Mouse (Mus musculus): ENCODE measurements around the gene Echdc2. TPM values are rescaled to one million over a fixed set of nuclear protein-coding genes. Genes with fewer than 3 reads are reported as not detected.

Echdc2 gene
- 6.3 and 7.6 TPM in 2 replicates for polyA plus RNA-seq (2014; fragmentation: Nextera tagmentation; extraction: Ambion mirVana)

DNA sequence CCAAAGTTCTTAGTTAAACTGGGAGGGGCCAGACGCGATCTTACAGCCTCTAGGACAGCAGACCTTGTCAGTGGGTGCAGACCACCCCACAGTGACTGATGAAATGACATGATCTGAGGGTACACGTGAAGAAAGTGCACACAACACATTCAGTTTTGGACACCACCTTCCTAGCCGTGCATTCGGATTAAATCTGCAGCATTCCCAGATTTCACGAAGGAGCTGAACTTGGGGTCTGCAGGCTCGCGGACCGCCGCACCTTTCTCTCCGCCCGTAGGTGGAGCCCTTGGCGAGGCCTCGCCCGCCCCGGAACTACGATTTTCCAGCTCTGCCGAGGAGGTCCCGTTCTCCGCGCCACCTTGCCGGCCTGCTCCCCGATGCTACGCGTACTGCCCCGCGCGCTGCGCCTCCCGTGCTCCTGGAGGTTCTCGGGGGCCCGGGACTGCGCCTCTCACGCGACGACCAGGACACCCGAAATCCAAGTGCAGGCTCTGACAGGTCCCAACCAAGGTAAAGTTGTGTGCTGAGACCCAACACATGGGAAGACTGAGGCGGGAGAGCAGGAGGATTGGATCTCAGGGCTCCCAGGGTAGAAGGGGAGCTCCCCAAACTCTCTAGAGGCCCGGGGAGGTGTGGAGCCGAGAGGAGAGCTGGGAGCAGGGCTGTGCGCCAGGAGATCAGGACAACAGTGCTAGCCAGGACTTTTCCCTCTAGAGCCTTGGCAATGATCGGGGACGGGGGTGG lies at the start of gene Echdc2:
Gene Echdc2, plus strand, starts transcription at position 286 of the 744 bp plus-strand sequence.
- peak within 1 kb of the TSS; percentile 55 for H3K4me3 ChIP-seq (replicated peaks; ENCODE audit: low read depth, low read length)
- H3K9ac ChIP-seq (replicated peaks; ENCODE audit: low read length), result peak within 1 kb of the TSS; percentile 65
- H3K27me3 ChIP-seq (ENCODE audit: control insufficient read depth, insufficient read depth, low read length), result peaks cover 5% of the 10 kb centered on the region; the same call in 1 of the 2 replicates
- peak within 1 kb of the TSS; percentile 93 for H3K4me2 ChIP-seq (ENCODE audit: low read length)
- no peak within 1 kb of the TSS for H3K27ac ChIP-seq (replicated peaks; ENCODE audit: low read depth, low read length)
- ATAC-seq (ENCODE audit: low FRiP score, low TSS enrichment), result no peak
- no peaks in the 10 kb centered on the region for H3K9me3 ChIP-seq (ENCODE audit: control insufficient read depth, low read length)
- peak; percentile 79 for DNase-seq
- no peaks in the 10 kb centered on the region; the same call in 1 of the 2 replicates for H3K4me1 ChIP-seq (ENCODE audit: control insufficient read depth, insufficient read depth, low read length)
- 1% methylated on average over 43 of the region's 43 CpGs for WGBS
- no peaks in the 10 kb centered on the region for H3K36me3 ChIP-seq (ENCODE audit: control insufficient read depth, insufficient read depth, low read length)

GRCm38 (mm10) chr4:108116466-108116865 lies 48.8 kb upstream of the Echdc2 start:
- H3K4me3 ChIP-seq (replicated peaks; ENCODE audit: low read depth, low read length), result no peak overlapping the region
- H3K9ac ChIP-seq (replicated peaks; ENCODE audit: low read length), result no peak overlapping the region
- H3K9me3 ChIP-seq (ENCODE audit: control insufficient read depth, low read length), result no peaks in the 10 kb centered on the region
- H3K36me3 ChIP-seq (ENCODE audit: control insufficient read depth, insufficient read depth, low read length), result no peaks in the 10 kb centered on the region
- no peak overlapping the region for H3K4me2 ChIP-seq (ENCODE audit: low read length)
- WGBS, result 85% methylated on average over 2 of the region's 2 CpGs
- no peaks in the 10 kb centered on the region for H3K4me1 ChIP-seq (ENCODE audit: control insufficient read depth, insufficient read depth, low read length)
- H3K27me3 ChIP-seq (ENCODE audit: control insufficient read depth, insufficient read depth, low read length), result no peaks in the 10 kb centered on the region
- no peak overlapping the region for H3K27ac ChIP-seq (replicated peaks; ENCODE audit: low read depth, low read length)
- DNase-seq, result no peak
- ATAC-seq (ENCODE audit: low FRiP score, low TSS enrichment), result no peak

- no peak overlapping the region for H3K4me2 ChIP-seq (ENCODE audit: low read length)
- H3K27ac ChIP-seq (replicated peaks; ENCODE audit: low read depth, low read length), result no peak overlapping the region
- H3K4me1 ChIP-seq (ENCODE audit: control insufficient read depth, insufficient read depth, low read length), result no peaks in the 10 kb centered on the region
- H3K36me3 ChIP-seq (ENCODE audit: control insufficient read depth, insufficient read depth, low read length), result no peaks in the 10 kb centered on the region
- H3K27me3 ChIP-seq (ENCODE audit: control insufficient read depth, insufficient read depth, low read length), result no peaks in the 10 kb centered on the region
- H3K9me3 ChIP-seq (ENCODE audit: control insufficient read depth, low read length), result no peaks in the 10 kb centered on the region
- H3K9ac ChIP-seq (replicated peaks; ENCODE audit: low read length), result no peak overlapping the region
- WGBS, result 90% methylated on average over 8 of the region's 8 CpGs
- no peak overlapping the region for H3K4me3 ChIP-seq (replicated peaks; ENCODE audit: low read depth, low read length)
- DNase-seq, result peak; percentile 1
- ATAC-seq (ENCODE audit: low FRiP score, low TSS enrichment), result no peak
Observed at GRCm38 (mm10) chr4:108117488-108117887, 47.7 kb upstream of the Echdc2 start.

DNA sequence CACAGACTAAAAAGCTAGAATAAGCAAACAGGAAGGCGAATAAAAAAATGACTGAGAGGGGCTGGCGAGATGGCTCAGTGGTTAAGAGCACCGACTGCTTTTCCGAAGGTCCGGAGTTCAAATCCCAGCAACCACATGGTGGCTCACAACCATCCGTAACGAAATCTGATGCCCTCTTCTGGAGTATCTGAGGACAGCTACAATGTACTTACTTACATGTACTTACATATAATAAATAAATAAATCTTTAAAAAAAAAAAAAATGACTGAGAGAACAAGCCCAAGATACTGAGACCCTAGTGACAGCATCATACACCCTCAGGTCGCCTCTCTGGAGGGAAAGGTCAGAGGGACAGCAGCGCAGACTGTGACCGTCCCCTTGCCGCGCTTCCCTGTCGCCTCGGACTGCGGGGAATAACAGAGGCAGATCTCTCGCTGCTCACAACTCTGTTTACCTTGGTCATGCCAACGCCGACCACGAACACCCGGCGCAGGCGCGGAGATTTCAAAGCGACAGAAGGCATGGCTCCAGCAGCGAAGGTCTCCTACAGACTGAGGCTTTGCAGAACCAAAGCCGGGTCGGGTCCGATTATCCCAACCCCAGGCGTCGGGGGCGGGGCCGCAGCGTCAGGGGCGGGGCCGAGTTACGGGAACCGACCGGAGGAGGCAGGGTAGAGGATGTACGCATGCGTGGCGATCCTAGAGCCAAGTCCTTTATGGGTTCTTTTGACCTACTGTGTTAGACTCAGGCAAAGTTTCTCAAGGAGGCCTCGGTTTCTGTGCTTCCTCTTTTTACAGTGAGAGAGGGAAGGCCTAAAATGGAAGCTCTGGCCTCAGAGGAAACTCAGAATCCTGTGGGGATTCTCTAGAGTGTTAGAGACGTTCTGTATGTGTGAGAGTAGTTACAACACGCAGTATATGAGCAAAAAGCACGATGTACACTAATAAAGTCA lies 47.0 kb upstream of the Echdc2 start:
- no peaks in the 10 kb centered on the region for H3K9me3 ChIP-seq (ENCODE audit: control insufficient read depth, low read length)
- peak; percentile 93 for DNase-seq
- H3K9ac ChIP-seq (replicated peaks; ENCODE audit: low read length), result peak overlapping the region; percentile 54
- ATAC-seq (ENCODE audit: low FRiP score, low TSS enrichment), result peak; percentile 85
- H3K27me3 ChIP-seq (ENCODE audit: control insufficient read depth, insufficient read depth, low read length), result no peaks in the 10 kb centered on the region
- no peaks in the 10 kb centered on the region for H3K36me3 ChIP-seq (ENCODE audit: control insufficient read depth, insufficient read depth, low read length)
- no peaks in the 10 kb centered on the region for H3K4me1 ChIP-seq (ENCODE audit: control insufficient read depth, insufficient read depth, low read length)
- peak overlapping the region; percentile 59 for H3K4me2 ChIP-seq (ENCODE audit: low read length)
- peak overlapping the region; percentile 54 for H3K4me3 ChIP-seq (replicated peaks; ENCODE audit: low read depth, low read length)
- 13% methylated on average over 43 of the region's 45 CpGs for WGBS
- peak overlapping the region; percentile 67 for H3K27ac ChIP-seq (replicated peaks; ENCODE audit: low read depth, low read length)

DNA sequence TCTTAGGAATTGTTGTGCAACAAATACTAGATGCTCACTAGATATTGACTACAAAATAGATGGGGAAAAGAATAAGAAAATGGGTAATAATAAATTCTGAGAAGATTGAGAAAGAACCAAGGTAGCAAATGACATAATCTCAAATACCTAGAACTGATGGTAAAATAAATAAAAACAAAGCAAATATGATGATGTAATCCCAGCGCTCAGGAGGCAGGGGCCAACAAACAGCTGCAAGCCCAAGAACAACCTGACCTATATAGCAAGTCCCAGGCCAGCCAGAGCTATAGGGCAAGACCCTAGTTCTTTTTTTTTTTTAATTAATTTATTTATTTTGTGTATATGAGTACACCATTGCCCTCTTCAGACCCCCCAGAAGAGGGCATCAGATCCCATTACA lies 41.1 kb upstream of the Echdc2 start:
- 89% methylated on average over 1 of the region's 1 CpGs for WGBS
- no peak overlapping the region for H3K27ac ChIP-seq (replicated peaks; ENCODE audit: low read depth, low read length)
- ATAC-seq (ENCODE audit: low FRiP score, low TSS enrichment) (no peak), DNase-seq (no peak)
- H3K27me3 ChIP-seq (ENCODE audit: control insufficient read depth, insufficient read depth, low read length), result no peaks in the 10 kb centered on the region
- no peaks in the 10 kb centered on the region for H3K36me3 ChIP-seq (ENCODE audit: control insufficient read depth, insufficient read depth, low read length)
- no peak overlapping the region for H3K9ac ChIP-seq (replicated peaks; ENCODE audit: low read length)
- H3K4me3 ChIP-seq (replicated peaks; ENCODE audit: low read depth, low read length), result no peak overlapping the region
- H3K9me3 ChIP-seq (ENCODE audit: control insufficient read depth, low read length), result no peaks in the 10 kb centered on the region
- no peak overlapping the region for H3K4me2 ChIP-seq (ENCODE audit: low read length)
- no peaks in the 10 kb centered on the region for H3K4me1 ChIP-seq (ENCODE audit: control insufficient read depth, insufficient read depth, low read length)

- 92% methylated on average over 4 of the region's 4 CpGs for WGBS
- Histone ChIP-seq H3K9ac (replicated peaks; ENCODE audit: low read length) (no peak overlapping the region), H3K4me1 (ENCODE audit: control insufficient read depth, insufficient read depth, low read length) (no peaks in the 10 kb centered on the region), H3K9me3 (ENCODE audit: control insufficient read depth, low read length) (no peaks in the 10 kb centered on the region), H3K4me2 (ENCODE audit: low read length) (no peak overlapping the region), H3K4me3 (replicated peaks; ENCODE audit: low read depth, low read length) (no peak overlapping the region), H3K27me3 (ENCODE audit: control insufficient read depth, insufficient read depth, low read length) (no peaks in the 10 kb centered on the region), H3K27ac (replicated peaks; ENCODE audit: low read depth, low read length) (no peak overlapping the region), H3K36me3 (ENCODE audit: control insufficient read depth, insufficient read depth, low read length) (no peaks in the 10 kb centered on the region)
- ATAC-seq (ENCODE audit: low FRiP score, low TSS enrichment) (no peak), DNase-seq (no peak)
Observed at GRCm38 (mm10) chr4:108126260-108126659, 39.0 kb upstream of the Echdc2 start.

DNA sequence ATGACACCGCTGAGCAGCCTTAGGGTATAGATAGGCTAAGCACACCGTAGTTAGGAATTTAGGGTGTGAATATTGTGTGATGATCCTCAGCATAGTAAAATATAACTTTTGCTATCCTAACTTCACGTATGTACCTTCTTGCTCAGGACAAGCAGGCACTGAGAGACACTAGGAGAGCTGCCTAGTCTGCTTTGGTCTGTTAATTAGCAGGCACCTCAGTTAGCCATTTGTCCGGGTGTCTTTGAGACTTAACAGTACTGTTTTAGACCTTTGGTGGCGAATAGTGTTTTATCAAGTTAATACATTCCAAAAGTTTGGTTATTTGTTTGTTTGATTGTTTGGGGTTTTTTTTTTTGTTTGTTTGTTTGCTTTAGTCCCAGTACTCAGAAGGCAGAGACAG lies 37.7 kb upstream of the Echdc2 start:
- H3K9me3 ChIP-seq (ENCODE audit: control insufficient read depth, low read length), result no peaks in the 10 kb centered on the region

DNA sequence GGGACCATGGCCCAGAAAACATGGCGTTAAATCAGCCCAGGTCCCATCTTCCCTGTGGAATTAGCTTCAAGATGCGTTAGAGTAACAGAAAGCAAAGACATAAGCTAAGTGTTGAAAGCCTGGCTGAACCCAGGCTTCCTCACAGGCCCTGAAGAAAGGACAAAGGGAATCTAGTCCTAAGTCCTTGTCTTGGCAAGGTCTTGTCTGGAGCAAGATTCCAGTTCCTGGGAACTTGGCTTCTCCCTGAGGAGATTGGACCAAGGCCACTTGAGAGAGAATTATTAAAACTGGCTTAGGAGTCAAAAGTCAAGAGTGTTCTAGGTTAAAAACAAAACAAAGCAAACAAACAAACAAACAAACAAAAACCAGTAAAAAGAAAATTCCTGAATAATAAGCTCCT lies 36.9 kb upstream of the Echdc2 start:
- H3K9me3 ChIP-seq (ENCODE audit: control insufficient read depth, low read length), result no peaks in the 10 kb centered on the region
- H3K4me3 ChIP-seq (replicated peaks; ENCODE audit: low read depth, low read length), result no peak overlapping the region
- no peaks in the 10 kb centered on the region for H3K4me1 ChIP-seq (ENCODE audit: control insufficient read depth, insufficient read depth, low read length)
- no peak for ATAC-seq (ENCODE audit: low FRiP score, low TSS enrichment)
- 95% methylated on average over 2 of the region's 2 CpGs for WGBS
- H3K27ac ChIP-seq (replicated peaks; ENCODE audit: low read depth, low read length), result no peak overlapping the region
- H3K36me3 ChIP-seq (ENCODE audit: control insufficient read depth, insufficient read depth, low read length), result no peaks in the 10 kb centered on the region
- no peaks in the 10 kb centered on the region for H3K27me3 ChIP-seq (ENCODE audit: control insufficient read depth, insufficient read depth, low read length)
- H3K4me2 ChIP-seq (ENCODE audit: low read length), result no peak overlapping the region
- DNase-seq, result no peak
- no peak overlapping the region for H3K9ac ChIP-seq (replicated peaks; ENCODE audit: low read length)

More for the DNA sequence above, 37.7 kb upstream of the Echdc2 start:
- no peaks in the 10 kb centered on the region for H3K27me3 ChIP-seq (ENCODE audit: control insufficient read depth, insufficient read depth, low read length)
- no peak overlapping the region for H3K27ac ChIP-seq (replicated peaks; ENCODE audit: low read depth, low read length)
- DNase-seq, result no peak
- no peak overlapping the region for H3K4me2 ChIP-seq (ENCODE audit: low read length)
- H3K4me1 ChIP-seq (ENCODE audit: control insufficient read depth, insufficient read depth, low read length), result no peaks in the 10 kb centered on the region
- H3K9ac ChIP-seq (replicated peaks; ENCODE audit: low read length), result no peak overlapping the region
- WGBS, result 88% methylated on average over 5 of the region's 5 CpGs
- H3K4me3 ChIP-seq (replicated peaks; ENCODE audit: low read depth, low read length), result no peak overlapping the region
- no peak for ATAC-seq (ENCODE audit: low FRiP score, low TSS enrichment)
- no peaks in the 10 kb centered on the region for H3K36me3 ChIP-seq (ENCODE audit: control insufficient read depth, insufficient read depth, low read length)
